Mouse (Mus musculus) lung, adult 2 months (tissue): ENCODE data around the gene Rnf167.

Source experiments
- CTCF ChIP-seq: fragments of 200-500 bp; IDR thresholded peaks from 2 replicates; pipeline ENCODE4 v1.5.1; 2011; ENCODE audit warnings: mild to moderate bottlenecking, low read length, control low read depth; ENCODE audit not compliant: insufficient read depth
- POLR2A ChIP-seq: fragments of 200-500 bp; IDR thresholded peaks from 2 replicates; pipeline ENCODE4 v1.6.1; 2011; ENCODE audit warnings: low read depth, mild to moderate bottlenecking, control low read depth, low read length, borderline replicate concordance; ENCODE audit errors: extremely low read depth

DNA sequence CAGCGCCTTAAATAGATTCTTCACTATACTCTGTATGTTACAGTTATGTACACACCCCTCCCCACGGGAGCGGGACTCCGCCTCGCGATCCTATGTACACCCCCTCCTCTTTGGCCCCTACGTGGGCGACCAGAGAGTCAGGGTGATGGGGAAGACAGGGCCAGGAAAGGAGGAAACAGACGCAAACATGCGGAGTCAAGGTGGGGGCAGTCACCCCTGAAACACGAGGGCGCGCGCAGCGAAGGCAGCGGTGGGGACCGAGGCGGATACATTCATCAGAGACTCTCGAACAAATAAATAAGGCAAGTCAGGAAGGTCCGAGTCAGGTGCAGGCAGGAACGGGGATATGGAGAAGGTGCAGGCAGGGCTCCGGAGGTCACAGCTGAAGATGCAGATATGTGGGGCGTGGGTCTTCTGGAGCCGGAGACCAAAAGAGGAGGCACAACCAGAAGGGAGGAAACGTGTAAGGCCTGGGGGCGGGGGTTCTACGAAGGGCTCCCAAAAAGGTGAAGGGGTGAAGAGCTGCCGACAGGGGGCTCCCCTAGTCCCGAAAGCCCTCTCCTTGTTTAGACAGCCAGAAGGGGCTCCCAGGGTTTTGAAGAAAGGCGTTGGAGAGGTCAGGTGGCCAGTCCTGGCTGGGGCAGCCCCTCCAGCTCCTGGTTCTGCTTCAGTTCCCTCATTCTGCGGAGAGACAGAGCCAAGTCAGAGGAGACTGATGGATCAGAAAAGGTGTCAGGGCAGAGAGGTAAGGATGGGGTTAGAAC lies 22.7 kb downstream of the Rnf167 start:
- TF ChIP-seq CTCF, result no peak
- TF ChIP-seq POLR2A, result peak; percentile 49; the same call in 1 of the 2 replicates
